Mouse (Mus musculus) activated CD4-positive, CD25-positive, alpha-beta regulatory T cell, adult 4 months (primary cell): Measurements from ENCODE around the gene Nrbf2. TPM values are rescaled to one million over a fixed set of nuclear protein-coding genes. Genes with fewer than 3 reads are reported as not detected.

Experiments
- polyA plus RNA-seq, 2 experiments: library from polyadenylated mRNA; unstranded; fragments of 100-300 nt; shearing (Covaris generic); gene quantifications; one replicate each; pipeline ENCODE4 v1.2.1; 2017

Gene Nrbf2
- polyA plus RNA-seq, 2 experiments from 2014 or later: 29.0 to 29.4 TPM

Other genes with a start within 250 kb of the Nrbf2 start
- gene Jmjd1c, start 189.2 kb downstream of the Nrbf2 start, polyA plus RNA-seq: 10 to 100 TPM; 35.2 to 44.7 TPM
- 10 to 100 TPM; 20.3 to 21.1 TPM for gene Reep3, start 188.4 kb downstream of the Nrbf2 start, polyA plus RNA-seq